Mouse (Mus musculus) liver, adult 2 months (tissue): ENCODE measurements around the gene Sohlh1.

ENCODE experiments used
- CTCF ChIP-seq: fragments of 200-500 bp; IDR thresholded peaks from 2 replicates; pipeline ENCODE4 v1.5.1; 2011; ENCODE audit warnings: low read depth, low read length, control low read depth
- POLR2A ChIP-seq: fragments of 200-500 bp; IDR thresholded peaks from 2 replicates; pipeline ENCODE4 v1.6.1; 2011; ENCODE audit warnings: low read length, control low read depth; ENCODE audit not compliant: insufficient read depth; ENCODE audit errors: extremely low read depth

DNA sequence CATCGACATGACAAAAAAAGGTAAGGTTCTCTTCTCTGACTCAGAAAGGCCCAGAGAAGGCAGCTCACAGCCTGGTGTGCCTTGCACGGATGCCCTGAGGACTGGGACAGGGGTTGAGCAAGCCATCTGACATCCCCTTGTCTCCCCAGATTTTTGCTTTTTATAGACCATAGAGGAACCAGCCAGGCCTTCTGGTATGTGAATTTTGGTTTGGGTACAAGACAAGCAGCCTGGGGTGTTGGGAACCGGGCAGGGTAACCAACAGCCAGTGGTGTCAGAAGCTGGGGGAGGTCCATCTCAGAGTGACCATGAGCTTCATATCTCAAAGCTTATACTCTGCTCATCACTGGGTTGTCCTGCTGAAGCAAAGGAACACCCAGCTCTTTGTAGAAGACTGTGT is 22.3 kb downstream of the Sohlh1 start:
- TF ChIP-seq CTCF (no peak), POLR2A (no peak)
